Mouse (Mus musculus) liver, embryonic 14.5 days (tissue): ENCODE measurements around the gene Filip1l. TPM values are rescaled to one million over a fixed set of nuclear protein-coding genes. Genes with fewer than 3 reads are reported as not detected.

Source experiments
- ATAC-seq: fragments of 200-750 bp; cut with Nextera tagmentation; 2 replicates; pipeline ENCODE4 v1.8.0; 2017; ENCODE audit warnings: moderate number of reproducible peaks, mild to moderate bottlenecking, moderate library complexity; ENCODE audit not compliant: insufficient read depth
- DNase-seq, 3 experiments: peaks; one replicate each; pipeline ENCODE4 v3.0.0-alpha.2; 2012 to 2013; ENCODE audit warnings: low read depth in 3 of 3, low spot score in 3 of 3
- H3K27ac ChIP-seq: fragments of 300-500 bp; sonication (generic); 2 replicates; pipeline ENCODE4 v1.5.1; 2014; ENCODE audit warnings: moderate library complexity, mild to moderate bottlenecking, control low read depth, inconsistent platforms
- H3K27me3 ChIP-seq: fragments of 300-500 bp; sonication (generic); 2 replicates; pipeline ENCODE4 v1.6.1; 2014; ENCODE audit warnings: mild to moderate bottlenecking, low read length, moderate library complexity; ENCODE audit not compliant: control insufficient read depth, insufficient read depth
- H3K36me3 ChIP-seq: fragments of 300-500 bp; sonication (generic); replicated peaks from 2 replicates; pipeline ENCODE4 v1.6.1; 2014; ENCODE audit warnings: low read depth; ENCODE audit not compliant: control insufficient read depth, insufficient read depth
- H3K4me1 ChIP-seq, 2 experiments: fragments of 200-500 bp in 1 of 2; fragments of 300-500 bp in 1 of 2; sonication (generic) in 1 of 2; replicated peaks; 2 replicates each; pipeline ENCODE4 v1.6.1; 2012 to 2014; ENCODE audit warnings: antibody characterized with exemption in 1 of 2, inconsistent platforms in 1 of 2, low read length in 1 of 2; ENCODE audit not compliant: control insufficient read depth in 2 of 2, insufficient read depth in 2 of 2
- H3K4me2 ChIP-seq: fragments of 300-500 bp; sonication (generic); 2 replicates; pipeline ENCODE4 v1.6.1; 2014; ENCODE audit warnings: low read depth, mild to moderate bottlenecking, control low read depth, moderate library complexity
- H3K4me3 ChIP-seq, 2 experiments: fragments of 200-500 bp in 1 of 2; fragments of 300-500 bp in 1 of 2; sonication (generic) in 1 of 2; 2 replicates each; pipeline ENCODE4 v1.5.1; 2012 to 2014; ENCODE audit warnings: low read depth in 2 of 2, low read length in 2 of 2, mild to moderate bottlenecking in 2 of 2, control low read depth in 1 of 2, inconsistent platforms in 1 of 2, moderate library complexity in 1 of 2; ENCODE audit not compliant: insufficient read depth in 1 of 2
- H3K9ac ChIP-seq: fragments of 300-500 bp; sonication (generic); replicated peaks from 2 replicates; pipeline ENCODE4 v1.6.1; 2014; ENCODE audit warnings: mild to moderate bottlenecking, control low read depth, moderate library complexity
- H3K9me3 ChIP-seq: fragments of 300-500 bp; sonication (generic); 2 replicates; pipeline ENCODE4 v1.6.1; 2016; ENCODE audit warnings: low read length, mixed read lengths; ENCODE audit not compliant: control insufficient read depth
- CTCF ChIP-seq: IDR thresholded peaks from 2 replicates; pipeline ENCODE4 v1.5.1; 2016; ENCODE audit warnings: antibody characterized with exemption, low read depth, control low read depth
- EP300 ChIP-seq: IDR thresholded peaks from 2 replicates; pipeline ENCODE4 v1.6.1; 2016; ENCODE audit warnings: antibody characterized with exemption, low read depth
- WGBS: fragments of 180-500 bp; shearing (Covaris S2); extraction: QIAGEN DNeasy Blood & Tissue Kit; methylation state at CpG from one replicate; pipeline ENCODE4 v1.1.7; 2014; ENCODE audit not compliant: insufficient replicate concordance; 5-methylcytosine and 5-hydroxymethylcytosine counted together
- polyA plus RNA-seq, 2 experiments: library from polyadenylated mRNA; depleted of rRNA in 1 of 2; stranded (reverse) in 1 of 2; unstranded in 1 of 2; fragments of >200 nt; fragmentation: Nextera tagmentation in 1 of 2; extraction: Ambion mirVana in 1 of 2; gene quantifications; 2 replicates each; pipeline versions ENCODE4 v1.2.1 to v1.2.3; 2012 to 2014

Gene Filip1l
- polyA plus RNA-seq, 2 experiments, result 2.1 to 3.3 TPM

GRCm38 (mm10) chr16:57495476-57496203 lies 142.7 kb downstream of the Filip1l start:
- Histone ChIP-seq H3K4me1 (no peaks in the 10 kb centered on the region), H3K9me3 (no peaks in the 10 kb centered on the region), H3K36me3 (no peaks in the 10 kb centered on the region), H3K27me3 (no peaks in the 10 kb centered on the region), H3K4me2 (no peak overlapping the region), H3K4me3 (no peak overlapping the region), H3K27ac (no peak overlapping the region), H3K9ac (no peak overlapping the region)
- 67% methylated on average over 10 of the region's 10 CpGs for WGBS
- TF ChIP-seq CTCF (no peak), EP300 (no peak)
- ATAC-seq, result no peak
- no peak for DNase-seq

- ATAC-seq (no peak), DNase-seq (no peak)
- Histone ChIP-seq H3K36me3 (no peaks in the 10 kb centered on the region), H3K4me1 (no peaks in the 10 kb centered on the region), H3K27ac (no peak overlapping the region), H3K27me3 (no peaks in the 10 kb centered on the region), H3K9me3 (no peaks in the 10 kb centered on the region), H3K9ac (no peak overlapping the region), H3K4me3 (no peak overlapping the region), H3K4me2 (no peak overlapping the region)
- WGBS, result 74% methylated on average over 10 of the region's 10 CpGs
- TF ChIP-seq CTCF, result no peak
- TF ChIP-seq EP300, result no peak
Observed at GRCm38 (mm10) chr16:57496437-57497173, 143.7 kb downstream of the Filip1l start.

- ATAC-seq (no peak), DNase-seq (no peak)
- WGBS, result 37% methylated on average over 3 of the region's 3 CpGs
- no peak overlapping the region for H3K4me3 ChIP-seq
- no peaks in the 10 kb centered on the region for H3K4me1 ChIP-seq
- no peaks in the 10 kb centered on the region for H3K9me3 ChIP-seq
- H3K27me3 ChIP-seq, result no peaks in the 10 kb centered on the region
- no peak overlapping the region for H3K4me2 ChIP-seq
- no peaks in the 10 kb centered on the region for H3K36me3 ChIP-seq
- TF ChIP-seq EP300 (no peak), CTCF (no peak)
- no peak overlapping the region for H3K9ac ChIP-seq
- no peak overlapping the region for H3K27ac ChIP-seq
Observed at GRCm38 (mm10) chr16:57500851-57501250, 148.0 kb downstream of the Filip1l start.

- 52% methylated on average over 2 of the region's 2 CpGs for WGBS
- no peaks in the 10 kb centered on the region for H3K4me1 ChIP-seq
- H3K9ac ChIP-seq, result no peak overlapping the region
- no peaks in the 10 kb centered on the region for H3K9me3 ChIP-seq
- no peak for TF ChIP-seq CTCF
- no peak for TF ChIP-seq EP300
- DNase-seq, result no peak
- ATAC-seq, result no peak
- no peak overlapping the region for H3K4me2 ChIP-seq
- no peak overlapping the region for H3K27ac ChIP-seq
- H3K27me3 ChIP-seq, result no peaks in the 10 kb centered on the region
- H3K36me3 ChIP-seq, result no peaks in the 10 kb centered on the region
- H3K4me3 ChIP-seq, result no peak overlapping the region
Observed at GRCm38 (mm10) chr16:57502230-57502629, 149.3 kb downstream of the Filip1l start.

GRCm38 (mm10) chr16:57502761-57503160 lies 149.9 kb downstream of the Filip1l start:
- H3K9me3 ChIP-seq, result no peaks in the 10 kb centered on the region
- no peaks in the 10 kb centered on the region for H3K4me1 ChIP-seq
- DNase-seq (no peak), ATAC-seq (no peak)
- no peaks in the 10 kb centered on the region for H3K36me3 ChIP-seq
- H3K4me2 ChIP-seq, result no peak overlapping the region
- H3K27ac ChIP-seq, result no peak overlapping the region
- TF ChIP-seq CTCF (no peak), EP300 (no peak)
- H3K9ac ChIP-seq, result no peak overlapping the region
- WGBS, result 45% methylated on average over 5 of the region's 5 CpGs
- H3K27me3 ChIP-seq, result no peaks in the 10 kb centered on the region
- H3K4me3 ChIP-seq, result no peak overlapping the region
